Mouse (Mus musculus): ENCODE data around the gene Ptprd.
"Not testable (repeated sequence)": the region's sequence is repeated elsewhere in the genome, so short reads cannot be mapped to it uniquely, and the experiment has no call there.

Ptprd gene

DNA sequence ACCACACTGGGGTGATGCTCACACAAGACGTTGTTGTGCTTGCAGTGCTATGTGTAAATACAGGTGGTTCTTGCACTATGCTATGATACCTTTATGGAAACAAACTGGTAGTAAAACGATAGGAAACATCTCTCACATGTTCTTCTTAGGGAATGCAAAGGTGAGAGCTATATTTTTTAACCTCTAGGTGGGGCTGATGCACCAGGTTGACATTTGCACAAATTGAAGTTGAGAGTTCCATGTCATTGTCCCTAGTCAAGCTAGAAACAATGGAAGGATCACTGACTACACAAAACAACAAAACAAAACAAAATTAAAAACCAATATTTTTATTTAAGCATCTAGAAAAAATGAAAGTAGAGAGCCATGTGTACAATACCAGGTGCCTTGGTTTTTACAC is 250.1 kb downstream of the Ptprd start:
- in situ Hi-C loops (cut with MboI, MseI): no loop called here

DNA sequence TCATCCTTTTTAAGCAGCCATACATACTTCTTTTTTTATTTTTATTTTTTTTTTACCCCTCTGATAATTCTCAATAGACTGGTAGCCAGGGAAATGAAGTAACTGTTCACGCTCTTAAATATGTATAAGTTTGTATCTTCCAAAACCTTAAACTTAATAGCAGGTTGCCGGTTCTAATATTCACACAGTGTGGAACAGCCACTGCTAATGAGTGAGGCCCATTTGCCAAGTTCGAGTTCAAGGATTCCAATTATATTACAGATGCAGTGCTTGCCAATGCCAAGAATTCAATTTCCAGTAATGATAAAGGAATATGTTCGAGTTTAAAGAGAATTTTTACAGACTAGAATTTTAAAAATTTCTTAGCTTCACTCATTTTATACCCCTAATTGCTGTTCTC is 322.3 kb downstream of the Ptprd start:
- in situ Hi-C loops (cut with MboI, MseI): loop anchor here (10.0 kb wide), 1 partner anchor 815 kb away; no protein-coding TSS in a partner anchor

DNA sequence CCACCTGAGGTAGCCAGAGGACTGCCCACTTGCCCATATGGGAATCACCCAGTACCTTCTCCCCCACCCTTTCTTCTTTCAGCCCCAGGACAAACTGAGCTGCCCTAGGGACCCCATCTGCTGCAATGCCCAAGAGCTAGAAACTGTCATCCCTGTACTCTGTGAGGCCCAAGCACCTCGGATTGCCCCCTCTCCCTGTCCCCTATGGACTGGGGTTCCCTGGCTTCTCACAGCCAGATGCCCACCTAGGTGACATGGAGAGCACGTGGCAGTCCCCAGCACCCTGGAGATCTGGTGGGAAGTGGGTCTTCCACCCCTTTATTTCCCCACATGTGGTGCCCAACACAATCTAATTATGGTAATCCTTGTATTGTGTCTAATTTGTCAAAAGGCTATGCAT is 331.5 kb downstream of the Ptprd start:
- in situ Hi-C loops (cut with MboI, MseI): loop anchor here (10.0 kb wide), 1 partner anchor 825 kb away; no protein-coding TSS in a partner anchor

DNA sequence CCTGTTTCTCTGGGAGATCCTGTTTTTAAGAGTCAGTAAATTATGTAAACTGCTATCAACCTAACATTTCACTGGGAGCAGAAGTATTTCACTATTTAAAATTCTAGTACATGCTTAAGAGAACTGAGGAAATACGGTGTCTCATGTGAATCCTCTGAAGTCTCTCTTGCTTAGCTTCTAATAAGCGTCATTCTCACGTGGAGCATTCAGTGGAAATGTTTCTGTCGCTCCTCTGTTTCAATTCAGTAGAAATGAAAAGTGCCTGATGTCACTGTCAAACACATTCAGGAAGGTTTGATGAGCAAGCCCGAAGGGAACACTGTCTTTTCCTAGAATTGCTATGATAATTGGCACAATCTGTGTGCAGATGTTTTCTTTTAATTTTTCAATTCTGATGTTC is 350.5 kb downstream of the Ptprd start:
- in situ Hi-C loops (cut with MboI, MseI): no loop called here

DNA sequence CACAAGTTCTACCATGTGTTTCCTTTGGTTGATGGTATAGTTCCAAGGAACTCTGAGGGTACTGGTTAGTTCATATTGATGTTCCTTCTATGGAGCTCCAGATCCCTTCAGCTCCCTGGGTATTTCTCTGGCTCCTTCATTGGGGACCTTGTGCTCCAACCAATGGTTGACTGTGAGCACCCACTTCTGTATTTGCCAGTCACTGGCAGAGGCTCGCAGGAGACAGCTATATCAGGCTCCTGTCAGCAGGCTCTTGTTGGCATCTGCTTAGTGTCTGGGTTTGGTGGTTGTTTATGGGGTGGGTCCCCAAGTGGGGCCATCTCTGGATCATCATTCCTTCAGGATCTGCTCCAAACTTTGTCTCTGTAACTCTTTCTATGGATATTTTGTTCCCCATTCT is 414.4 kb downstream of the Ptprd start:
- in situ Hi-C loops (cut with MboI, MseI): not testable (repeated sequence)

DNA sequence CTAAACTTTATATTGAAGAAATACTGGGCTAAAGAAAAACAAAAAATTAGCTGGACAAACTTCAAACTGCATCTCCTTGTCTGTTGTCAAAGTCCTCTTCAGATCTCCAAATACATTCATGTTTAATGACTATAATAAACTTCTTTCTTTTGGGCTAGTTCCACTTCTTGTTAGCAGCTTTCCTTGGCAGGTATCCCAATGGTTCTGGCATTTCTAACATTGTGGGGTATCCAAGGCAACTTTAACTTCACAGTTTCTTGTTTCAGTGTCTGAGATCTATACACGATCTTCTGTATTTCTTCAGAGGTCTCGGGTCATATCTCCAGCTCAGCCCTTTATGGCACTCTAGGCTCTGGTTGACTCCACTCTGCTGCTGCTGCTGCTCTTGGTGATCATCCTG is 434.5 kb downstream of the Ptprd start:
- in situ Hi-C loops (cut with MboI, MseI): no loop called here

DNA sequence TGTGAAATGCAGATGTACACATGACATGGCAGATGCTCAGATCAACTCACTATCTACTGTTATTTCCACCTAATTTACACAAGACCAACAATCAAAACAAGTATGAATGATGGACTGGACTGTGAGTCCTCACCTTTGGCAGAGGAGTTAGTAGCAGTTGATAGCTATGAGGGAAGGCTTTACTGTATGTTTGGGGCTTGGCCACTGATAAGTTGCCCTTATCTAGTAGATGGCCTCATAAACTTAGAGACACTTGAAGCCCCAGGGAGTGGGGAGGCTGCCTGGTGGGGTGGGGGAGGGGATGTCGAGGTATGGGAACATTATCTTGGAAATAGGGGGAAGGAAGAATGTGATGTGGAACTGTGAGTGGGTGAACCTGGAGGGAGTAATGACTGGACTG is 448.0 kb downstream of the Ptprd start:
- in situ Hi-C loops (cut with MboI, MseI): no loop called here

DNA sequence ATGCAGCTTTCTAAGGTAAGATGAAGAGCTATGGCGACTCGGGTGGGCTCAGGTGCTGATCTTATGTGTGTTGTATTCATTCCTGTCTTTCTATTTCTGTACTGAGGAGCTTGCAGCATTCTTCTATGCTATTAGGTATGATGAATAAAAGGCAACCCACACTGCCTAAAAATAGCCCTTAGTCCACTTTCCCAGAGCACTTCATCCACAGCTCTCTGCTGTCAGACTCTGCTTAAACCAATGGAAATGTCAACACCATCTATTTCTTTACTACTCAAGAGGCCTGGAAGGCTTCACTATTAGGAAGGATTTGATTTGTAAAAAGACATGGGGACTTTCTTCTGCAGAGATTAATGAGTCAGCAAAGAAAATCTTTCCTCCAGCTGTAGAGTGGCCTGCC is 468.4 kb downstream of the Ptprd start:
- in situ Hi-C loops (cut with MboI, MseI): no loop called here

DNA sequence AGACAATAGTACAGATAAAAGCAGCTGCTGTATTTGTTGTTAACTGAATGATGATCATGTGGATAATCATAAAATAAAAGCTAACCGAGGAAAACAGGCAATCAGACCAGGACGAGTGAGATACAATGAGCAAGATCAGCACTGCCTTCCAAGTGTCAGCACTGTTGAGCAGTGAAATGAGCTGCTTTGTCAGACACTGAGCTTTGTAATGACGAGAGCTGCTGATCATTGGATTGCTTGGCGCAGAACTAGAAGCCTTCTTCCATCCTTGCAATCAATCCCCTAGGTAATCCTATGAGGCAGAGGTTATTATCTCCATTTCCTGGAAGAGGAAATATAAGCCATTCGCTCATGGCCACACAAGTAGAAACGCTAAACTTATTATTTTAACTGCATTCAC is 489.9 kb downstream of the Ptprd start:
- in situ Hi-C loops (cut with MboI, MseI): no loop called here

DNA sequence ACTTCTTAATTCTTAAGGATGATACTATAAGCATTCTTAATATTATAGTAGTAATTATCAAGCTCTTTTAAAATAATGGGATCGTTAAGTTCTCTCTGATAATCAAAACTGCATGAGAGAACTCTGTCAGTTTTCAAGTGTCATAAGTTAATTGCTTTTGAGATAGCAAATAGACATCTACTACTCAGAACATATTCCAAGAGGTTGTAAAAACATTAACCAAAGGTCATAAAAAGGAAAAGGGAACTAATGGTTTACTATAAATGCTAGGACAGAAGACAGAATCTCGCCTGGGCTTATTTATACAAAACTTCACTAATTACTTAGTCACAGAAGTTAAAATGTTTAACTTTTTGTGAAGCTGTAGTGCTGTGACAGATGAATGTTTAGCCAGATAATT is 494.0 kb downstream of the Ptprd start:
- in situ Hi-C loops (cut with MboI, MseI): no loop called here

DNA sequence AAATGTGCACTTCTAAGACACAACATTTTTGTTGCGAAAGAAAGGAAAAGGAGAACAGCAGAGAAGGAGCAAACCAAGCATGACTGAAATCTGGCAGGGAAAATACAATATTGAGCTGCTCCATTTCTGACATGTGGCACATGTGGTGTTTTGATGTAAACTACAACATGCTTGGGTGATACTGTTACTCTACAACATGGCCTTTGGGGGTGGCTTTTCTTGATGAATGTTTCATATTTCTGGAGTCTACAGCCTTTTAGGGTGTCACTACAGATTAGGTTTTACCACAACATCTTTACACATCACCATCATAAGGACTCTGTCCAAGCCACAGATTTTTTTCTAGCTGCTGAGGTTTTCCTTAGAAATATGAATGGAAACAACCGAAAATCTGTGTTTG is 501.5 kb downstream of the Ptprd start:
- in situ Hi-C loops (cut with MboI, MseI): no loop called here

DNA sequence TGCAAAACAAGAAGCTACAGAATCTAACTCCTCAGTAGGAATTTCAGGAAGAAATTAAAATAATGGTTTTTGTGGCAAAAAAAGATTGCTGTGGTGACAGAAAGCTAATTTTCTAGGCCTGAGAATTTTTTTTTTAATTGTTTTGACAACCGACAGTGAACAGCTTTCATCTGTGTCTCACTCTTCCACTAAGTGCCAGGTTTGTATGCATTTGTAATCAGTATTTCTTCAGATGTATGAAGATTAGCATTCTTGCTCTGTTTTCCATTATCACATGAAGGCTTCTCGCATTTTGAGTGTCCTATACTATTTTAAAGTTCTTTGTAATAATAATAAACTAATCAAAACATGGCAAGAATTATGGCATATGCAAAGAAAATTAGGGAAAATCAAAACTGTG is 513.5 kb downstream of the Ptprd start:
- in situ Hi-C loops (cut with MboI, MseI): loop anchor here (10.0 kb wide), 1 partner anchor 1407 kb away; no protein-coding TSS in a partner anchor

DNA sequence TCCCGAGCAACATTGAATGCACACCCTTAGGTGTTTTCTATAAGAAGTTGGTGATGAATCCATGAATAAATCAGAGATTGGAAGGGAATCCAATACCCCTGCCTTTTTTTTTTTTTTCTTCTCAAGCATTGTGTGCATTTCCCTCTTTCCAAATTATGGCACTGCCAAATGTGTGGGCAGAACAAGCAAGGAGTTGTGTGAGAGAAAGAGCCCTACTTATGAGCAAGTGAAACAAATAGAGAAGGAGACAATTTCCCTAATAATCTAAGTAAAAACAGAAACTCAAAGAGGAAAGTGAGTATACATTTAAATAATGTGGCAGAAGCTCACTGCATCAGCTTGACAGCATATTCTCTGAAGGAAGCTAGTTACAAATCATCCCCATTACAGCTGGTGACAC is 536.0 kb downstream of the Ptprd start:
- in situ Hi-C loops (cut with MboI, MseI): no loop called here

DNA sequence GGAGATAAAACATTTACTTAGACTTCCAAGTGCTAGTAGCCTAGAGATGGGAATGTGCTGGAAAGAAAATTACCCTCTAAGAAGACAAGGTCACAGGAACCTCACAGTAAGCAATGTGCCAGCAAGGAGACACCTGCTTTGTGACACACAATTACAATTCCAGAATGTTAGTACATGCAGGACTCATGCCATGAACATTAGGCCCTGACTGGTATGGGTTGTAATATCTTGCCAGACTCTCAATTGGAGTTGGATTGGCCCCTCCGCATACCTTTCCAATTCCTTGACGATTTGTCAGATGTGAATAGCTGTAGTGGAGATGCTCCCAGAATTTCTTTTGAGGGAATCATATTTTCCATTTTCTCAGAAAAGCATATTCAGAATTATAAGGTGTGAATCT is 547.0 kb downstream of the Ptprd start:
- in situ Hi-C loops (cut with MboI, MseI): no loop called here

DNA sequence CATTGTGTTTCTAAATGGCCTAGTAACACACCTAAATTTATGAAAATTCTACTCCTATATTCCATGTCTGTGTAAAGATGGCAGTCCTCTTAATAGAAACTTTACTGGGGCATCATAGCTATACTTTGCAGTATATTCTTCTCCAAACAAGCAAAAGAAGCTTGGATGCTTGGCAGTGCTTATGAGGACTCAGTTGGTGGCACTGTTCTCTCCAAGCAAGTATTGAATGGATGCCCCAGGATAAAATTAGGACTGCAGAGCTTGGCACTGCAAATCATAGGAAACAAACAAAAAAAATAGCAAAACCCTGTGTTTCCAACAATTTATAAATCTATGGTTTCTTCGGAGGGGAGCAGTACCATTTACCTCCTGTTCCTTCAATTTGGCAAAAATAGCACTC is 549.5 kb downstream of the Ptprd start:
- in situ Hi-C loops (cut with MboI, MseI): no loop called here

DNA sequence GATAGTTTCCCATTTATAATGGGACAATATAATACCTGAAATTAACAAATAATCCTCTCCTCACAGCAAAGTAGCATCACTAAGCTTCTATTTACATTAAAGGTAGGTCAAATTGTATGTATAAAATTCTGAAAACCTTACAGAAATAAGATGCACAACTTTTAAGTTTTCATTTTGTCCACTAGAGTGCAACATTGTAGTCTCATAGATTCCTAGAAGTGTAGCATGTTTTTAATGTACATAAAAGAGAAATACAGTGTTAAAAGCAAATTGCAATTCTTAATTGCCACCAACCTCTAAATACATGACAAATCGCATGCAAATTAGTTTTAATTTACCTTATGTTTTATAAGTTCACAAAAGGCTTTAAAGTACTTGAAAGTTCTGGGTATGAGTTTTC is 556.1 kb downstream of the Ptprd start:
- in situ Hi-C loops (cut with MboI, MseI): no loop called here

DNA sequence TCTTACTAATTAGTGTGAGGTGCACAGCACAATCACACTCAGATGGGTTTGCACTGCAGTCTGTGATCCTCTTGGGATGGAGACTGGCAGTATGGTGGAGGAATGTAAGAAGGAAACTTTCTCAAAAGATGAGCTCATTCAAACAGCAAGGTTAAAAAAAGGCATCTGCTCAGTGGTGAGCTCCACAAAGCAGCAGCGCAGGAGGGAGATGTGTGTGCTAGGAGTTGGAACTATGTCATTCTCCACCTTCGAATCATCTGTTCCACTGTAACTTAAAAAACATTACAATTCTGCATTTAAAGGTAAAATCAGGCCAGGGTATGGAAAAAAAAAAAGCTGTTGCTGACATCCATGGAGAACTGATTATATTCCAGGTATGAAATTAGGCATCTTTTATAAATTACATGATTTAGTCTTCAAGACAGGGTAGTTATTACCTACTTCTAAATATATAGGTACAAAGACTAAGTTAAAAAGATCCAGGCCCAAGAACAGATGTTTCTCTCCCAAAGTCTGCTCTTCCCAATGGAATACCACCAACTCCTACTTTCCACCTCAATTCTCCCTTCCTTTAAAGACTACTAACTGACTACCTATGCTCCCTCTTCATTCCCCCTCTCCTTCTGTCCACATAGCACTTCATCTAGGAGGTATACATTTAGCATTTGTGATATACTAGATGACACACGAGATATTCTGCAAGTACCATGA is 562.0 kb downstream of the Ptprd start:
- in situ Hi-C loops (cut with MboI, MseI): no loop called here

DNA sequence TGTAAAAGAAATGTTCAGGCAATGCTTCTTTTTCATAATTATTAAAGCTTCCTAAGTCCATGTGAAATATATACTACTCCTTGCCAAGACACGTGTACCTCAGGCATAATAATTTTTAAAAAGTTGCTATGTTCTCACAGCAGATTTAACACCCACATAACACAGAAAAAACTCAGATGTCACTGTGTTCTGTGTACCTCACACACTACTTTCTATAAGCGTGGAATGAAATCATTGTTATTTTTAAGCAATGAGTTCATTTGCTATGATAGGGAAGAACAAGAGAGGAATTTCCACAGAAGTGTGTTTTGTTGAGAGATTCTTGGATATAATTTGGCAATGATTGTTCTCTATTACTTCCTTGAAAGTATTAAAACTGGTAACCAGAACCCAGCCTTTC is 562.9 kb downstream of the Ptprd start:
- in situ Hi-C loops (cut with MboI, MseI): no loop called here

DNA sequence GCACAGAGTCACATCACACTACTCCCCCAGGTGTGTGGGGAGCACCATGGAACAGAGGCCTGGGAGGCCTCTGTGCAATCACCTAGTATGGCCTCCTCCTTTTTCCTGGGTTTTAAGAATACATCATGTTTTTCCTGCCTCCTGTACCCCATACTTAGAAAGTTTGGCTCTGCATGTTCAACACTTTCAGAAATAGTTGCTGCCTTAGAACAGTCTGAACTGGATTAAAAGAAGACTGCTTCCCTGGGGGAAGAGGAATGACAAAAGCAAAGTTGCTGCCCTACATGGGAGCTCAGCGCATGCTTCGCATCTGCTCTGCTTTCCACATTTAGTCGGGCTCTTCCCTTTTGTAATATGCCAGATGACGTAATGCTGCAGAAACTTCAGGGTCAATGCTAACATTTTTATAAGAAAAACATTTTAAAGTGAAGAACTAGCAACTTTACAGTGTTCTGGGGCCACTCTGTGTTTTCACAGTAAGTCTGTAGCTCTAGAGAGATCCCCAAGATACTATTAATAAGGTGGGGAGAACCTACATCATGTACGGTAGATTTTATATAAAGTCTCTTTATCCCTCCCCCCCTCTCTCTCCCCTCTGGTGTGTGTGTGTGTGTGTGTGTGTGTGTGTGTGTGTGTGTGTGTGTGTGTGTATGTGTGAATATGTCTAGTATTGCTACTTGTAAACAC is 564.2 kb downstream of the Ptprd start:
- in situ Hi-C loops (cut with MboI, MseI): no loop called here

DNA sequence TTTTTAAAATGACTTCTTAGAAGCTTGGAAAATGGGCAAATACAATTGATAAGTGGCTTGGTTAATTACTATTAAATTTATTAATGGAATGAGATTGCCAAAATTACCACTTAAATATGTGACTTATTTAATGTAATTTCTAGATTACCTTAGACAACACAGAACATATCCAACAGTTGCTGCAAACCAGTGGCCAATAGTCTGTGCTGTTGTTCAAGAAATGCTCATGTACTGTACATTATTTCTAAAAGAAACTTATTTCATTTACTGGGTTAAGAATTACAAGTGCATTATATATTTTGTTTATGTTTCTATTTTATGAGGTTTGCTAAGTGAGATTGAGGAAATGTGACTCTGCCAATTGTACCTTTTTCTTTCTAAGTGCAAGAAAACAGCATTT is 567.3 kb downstream of the Ptprd start:
- in situ Hi-C loops (cut with MboI, MseI): no loop called here

DNA sequence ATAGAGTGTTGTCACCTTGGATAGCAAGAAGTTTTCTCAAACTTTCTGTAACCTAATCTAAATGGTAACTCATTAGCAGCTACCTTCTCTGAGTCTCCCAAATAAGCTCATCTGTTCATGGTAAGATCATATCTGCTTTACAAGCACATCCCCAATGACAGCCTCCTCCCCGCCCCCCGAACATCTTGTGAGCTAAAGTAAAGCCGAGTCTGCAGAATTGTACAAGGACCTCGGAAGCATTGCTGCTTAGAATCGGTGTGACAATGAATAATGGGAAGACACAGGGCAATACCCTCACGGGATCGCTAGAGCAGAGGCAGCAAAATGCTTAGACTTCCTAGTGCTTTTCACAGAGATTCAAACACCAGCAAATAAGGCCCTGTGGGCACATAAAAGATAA is 571.7 kb downstream of the Ptprd start:
- in situ Hi-C loops (cut with MboI, MseI): no loop called here

DNA sequence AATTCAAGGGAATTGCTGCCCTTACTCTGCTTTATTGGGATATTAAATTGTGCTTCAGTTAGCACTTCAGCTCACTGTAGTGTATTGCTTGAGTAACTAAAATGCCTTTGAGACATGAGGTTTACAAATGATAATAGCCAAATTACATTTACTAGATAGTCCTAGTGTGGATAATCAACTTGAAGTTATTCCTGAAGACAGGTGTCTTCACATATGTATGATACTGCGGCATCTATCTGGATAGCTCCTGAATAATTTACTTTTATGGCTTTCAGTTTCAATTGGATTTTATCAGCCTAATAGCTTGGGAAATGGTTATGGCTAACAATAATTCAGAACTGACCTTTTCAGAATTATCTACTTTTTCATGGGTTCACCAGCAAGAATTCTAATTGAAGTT is 598.6 kb downstream of the Ptprd start:
- in situ Hi-C loops (cut with MboI, MseI): no loop called here

DNA sequence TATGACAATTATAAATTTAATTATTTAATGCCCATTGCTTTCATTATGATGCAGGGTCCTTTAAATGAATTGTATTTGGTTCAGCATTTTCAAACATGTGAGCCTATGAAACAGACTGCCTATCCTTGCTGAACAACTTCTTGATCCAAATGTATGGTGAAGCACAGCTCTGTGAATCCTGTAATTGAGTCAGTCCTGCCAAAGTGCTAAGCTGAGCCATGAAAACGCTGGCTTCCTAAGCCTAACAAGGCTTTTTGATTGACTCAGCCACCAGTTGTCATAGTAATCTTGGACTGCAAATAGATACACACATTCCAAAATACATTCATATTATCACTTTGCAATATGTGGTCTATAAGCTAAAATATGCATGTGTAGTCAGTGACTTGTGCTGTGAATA is 625.1 kb downstream of the Ptprd start:
- in situ Hi-C loops (cut with MboI, MseI): no loop called here

DNA sequence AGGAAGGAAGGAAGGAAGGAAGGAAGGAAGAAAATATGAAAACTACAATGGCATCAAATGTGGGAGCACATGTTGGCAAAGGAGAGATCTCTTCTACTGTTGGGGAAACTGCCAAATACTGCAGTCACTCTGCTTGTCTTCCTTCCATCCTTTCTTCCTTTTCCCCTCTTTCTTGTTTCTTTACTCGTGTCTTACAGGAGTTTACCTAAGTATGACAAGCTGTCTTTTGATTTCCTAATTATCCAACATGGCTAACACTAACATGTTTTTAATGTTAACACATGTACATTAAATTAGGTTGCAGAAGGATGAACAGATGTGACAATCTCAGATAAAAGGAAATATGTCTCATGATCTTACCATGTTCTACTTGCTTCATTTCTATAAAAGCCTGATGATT is 625.5 kb downstream of the Ptprd start:
- in situ Hi-C loops (cut with MboI, MseI): no loop called here

Measured in regulatory T cell (primary cell).